Mouse (Mus musculus): ENCODE measurements around the gene Gm20388. TPM values are rescaled to one million over a fixed set of nuclear protein-coding genes. Genes with fewer than 3 reads are reported as not detected.

Gene Gm20388
- polyA plus RNA-seq, 2 experiments, result 8.5 TPM; not detected in 1

DNA sequence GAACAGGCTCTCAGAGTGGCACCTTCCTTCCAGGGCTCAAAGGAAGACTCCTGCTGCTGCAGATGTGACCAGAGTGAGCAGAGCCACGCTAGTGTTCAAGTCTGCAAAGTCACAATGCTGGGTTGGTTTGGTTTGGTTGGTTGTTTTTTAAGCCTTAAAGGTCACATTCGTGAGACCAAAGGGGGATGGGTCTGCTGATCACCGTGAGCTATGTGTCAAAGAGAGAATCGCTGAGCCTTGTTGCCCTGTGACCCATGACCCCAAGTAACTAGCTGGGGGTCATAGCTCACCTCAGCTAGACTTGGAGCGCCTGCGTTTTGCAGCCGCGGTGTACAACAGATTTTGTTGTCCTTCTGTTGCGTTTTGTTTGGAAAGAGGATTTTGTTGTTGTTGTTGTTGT is 1460.6 kb downstream of the Gm20388 start:
- Histone ChIP-seq H3K9ac (replicated peaks) (no peak overlapping the region), H3K27me3 (ENCODE audit: control insufficient read depth, insufficient read depth, low read length) (no peaks in the 10 kb centered on the region), H3K4me3 (ENCODE audit: insufficient read depth in 1 of 2, low read depth in 2 of 2, low read length in 2 of 2) (no peak overlapping the region), H3K4me2 (ENCODE audit: low read depth) (no peak overlapping the region), H3K36me3 (replicated peaks; ENCODE audit: control insufficient read depth, insufficient read depth, low read depth) (no peaks in the 10 kb centered on the region), H3K27ac (no peak overlapping the region), H3K4me1 (replicated peaks; ENCODE audit: control insufficient read depth in 2 of 2, insufficient read depth in 2 of 2, low read length in 1 of 2) (no peaks in the 10 kb centered on the region), H3K9me3 (ENCODE audit: control insufficient read depth, low read length) (no peaks in the 10 kb centered on the region)
- DNase-seq (ENCODE audit: low read depth in 3 of 3, low spot score in 3 of 3), result no peak
- 50% methylated on average over 9 of the region's 9 CpGs for WGBS (ENCODE audit: insufficient replicate concordance)
- TF ChIP-seq EP300 (IDR thresholded peaks at IDR 0.05; ENCODE audit: low read depth) (no peak), CTCF (IDR thresholded peaks at IDR 0.05; ENCODE audit: low read depth) (no peak)
- ATAC-seq (ENCODE audit: insufficient read depth), result no peak

DNA sequence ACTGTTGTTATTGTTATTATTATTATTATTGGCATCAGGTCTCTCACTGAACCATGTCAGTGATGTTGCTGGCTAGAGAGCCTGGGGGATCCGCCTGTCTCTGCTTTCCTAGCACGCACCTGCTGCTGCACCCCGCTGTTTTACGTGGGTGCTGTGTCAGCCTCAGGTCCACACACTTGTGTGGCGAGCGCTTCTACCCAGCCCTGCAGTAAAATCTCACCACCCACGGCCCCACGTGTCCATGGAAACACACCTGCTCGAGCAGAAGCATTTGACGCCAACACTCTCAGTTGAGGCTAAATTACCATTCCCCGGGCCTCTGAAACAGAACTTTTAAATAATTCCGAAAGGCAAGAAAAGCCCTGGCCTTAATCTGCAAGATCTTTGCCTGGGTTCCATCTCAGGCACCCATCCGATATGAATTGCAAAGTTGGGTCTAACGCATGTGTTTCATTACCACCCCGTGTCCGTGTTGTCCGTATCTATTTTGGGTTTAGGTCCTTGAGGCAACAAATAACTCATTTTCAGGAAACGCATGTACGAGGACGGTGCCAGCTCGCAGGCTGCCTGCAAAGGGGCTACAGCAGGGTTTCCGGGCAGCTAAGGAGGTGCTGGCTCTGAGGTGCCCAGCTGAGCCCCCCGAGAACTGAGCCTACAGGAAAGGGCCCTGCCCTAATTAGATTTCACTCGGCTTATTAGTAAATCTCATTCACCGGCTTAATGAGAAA is 1461.4 kb downstream of the Gm20388 start:
- Histone ChIP-seq H3K4me3 (ENCODE audit: insufficient read depth in 1 of 2, low read depth in 2 of 2, low read length in 2 of 2) (no peak overlapping the region), H3K9me3 (ENCODE audit: control insufficient read depth, low read length) (no peaks in the 10 kb centered on the region), H3K9ac (replicated peaks) (no peak overlapping the region), H3K4me1 (replicated peaks; ENCODE audit: control insufficient read depth in 2 of 2, insufficient read depth in 2 of 2, low read length in 1 of 2) (no peaks in the 10 kb centered on the region), H3K36me3 (replicated peaks; ENCODE audit: control insufficient read depth, insufficient read depth, low read depth) (no peaks in the 10 kb centered on the region), H3K4me2 (ENCODE audit: low read depth) (no peak overlapping the region), H3K27ac (no peak overlapping the region), H3K27me3 (ENCODE audit: control insufficient read depth, insufficient read depth, low read length) (no peaks in the 10 kb centered on the region)
- TF ChIP-seq EP300 (IDR thresholded peaks at IDR 0.05; ENCODE audit: low read depth) (no peak), CTCF (IDR thresholded peaks at IDR 0.05; ENCODE audit: low read depth) (no peak)
- no peak for ATAC-seq (ENCODE audit: insufficient read depth)
- 63% methylated on average over 25 of the region's 25 CpGs for WGBS (ENCODE audit: insufficient replicate concordance)
- no peak for DNase-seq (ENCODE audit: low read depth in 3 of 3, low spot score in 3 of 3)

DNA sequence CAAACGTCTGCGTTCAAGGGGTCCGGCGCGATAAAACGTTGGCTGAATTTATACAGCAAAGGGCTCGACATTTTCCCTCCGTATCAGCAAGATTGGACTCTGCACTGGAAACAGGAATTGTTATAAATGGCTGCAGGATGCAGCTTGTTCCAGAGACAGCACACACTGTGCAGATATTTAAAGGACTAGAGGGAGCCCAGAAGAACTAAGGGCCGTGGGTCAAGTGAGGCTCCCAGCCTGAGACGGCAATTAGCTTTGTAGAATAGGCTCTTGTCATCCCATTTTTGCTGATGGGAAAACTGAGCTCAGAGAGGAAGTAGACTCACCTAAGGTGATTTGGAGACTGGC is 1462.0 kb downstream of the Gm20388 start:
- Histone ChIP-seq H3K4me1 (replicated peaks; ENCODE audit: control insufficient read depth in 2 of 2, insufficient read depth in 2 of 2, low read length in 1 of 2) (0 out of 4 replicates have a peak, but pooled peaks cover 0 to 2% of the 10 kb centered on the region in 2 experiments), H3K36me3 (replicated peaks; ENCODE audit: control insufficient read depth, insufficient read depth, low read depth) (no peaks in the 10 kb centered on the region), H3K27me3 (ENCODE audit: control insufficient read depth, insufficient read depth, low read length) (no peaks in the 10 kb centered on the region), H3K9me3 (ENCODE audit: control insufficient read depth, low read length) (no peaks in the 10 kb centered on the region), H3K4me2 (ENCODE audit: low read depth) (no peak overlapping the region), H3K27ac (no peak overlapping the region), H3K4me3 (ENCODE audit: insufficient read depth in 1 of 2, low read depth in 2 of 2, low read length in 2 of 2) (no peak overlapping the region), H3K9ac (replicated peaks) (no peak overlapping the region)
- TF ChIP-seq CTCF (IDR thresholded peaks at IDR 0.05; ENCODE audit: low read depth) (no peak), EP300 (IDR thresholded peaks at IDR 0.05; ENCODE audit: low read depth) (no peak)
- DNase-seq (ENCODE audit: low read depth in 3 of 3, low spot score in 3 of 3) (no peak), ATAC-seq (ENCODE audit: insufficient read depth) (no peak)
- WGBS (ENCODE audit: insufficient replicate concordance), result 70% methylated on average over 10 of the region's 10 CpGs

DNA sequence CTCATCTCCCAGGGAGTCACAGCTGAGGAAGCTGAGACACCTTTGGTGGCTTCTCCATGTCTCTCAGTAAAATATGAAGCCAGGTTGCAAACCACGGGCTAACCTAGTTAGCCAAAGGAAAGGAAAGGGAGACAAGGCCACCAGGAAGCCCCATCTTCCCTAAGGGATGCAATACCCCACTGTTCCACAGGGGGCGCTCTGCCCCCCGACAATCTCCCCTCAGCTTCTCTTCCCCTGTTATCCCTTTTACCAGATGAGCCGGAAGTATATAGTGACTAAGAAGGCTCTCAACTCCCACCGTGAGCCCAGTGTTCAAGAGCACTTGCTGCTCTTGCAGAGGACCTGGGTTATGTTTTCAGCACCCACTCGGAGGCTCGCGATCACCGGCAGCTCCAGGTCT is 1463.6 kb downstream of the Gm20388 start:
- TF ChIP-seq EP300 (IDR thresholded peaks at IDR 0.05; ENCODE audit: low read depth) (no peak), CTCF (IDR thresholded peaks at IDR 0.05; ENCODE audit: low read depth) (peak; percentile 71)
- Histone ChIP-seq H3K4me2 (ENCODE audit: low read depth) (no peak overlapping the region), H3K27ac (no peak overlapping the region), H3K4me1 (replicated peaks; ENCODE audit: control insufficient read depth in 2 of 2, insufficient read depth in 2 of 2, low read length in 1 of 2) (0 out of 4 replicates have a peak, but pooled peaks cover 0 to 2% of the 10 kb centered on the region in 2 experiments), H3K36me3 (replicated peaks; ENCODE audit: control insufficient read depth, insufficient read depth, low read depth) (no peaks in the 10 kb centered on the region), H3K27me3 (ENCODE audit: control insufficient read depth, insufficient read depth, low read length) (no peaks in the 10 kb centered on the region), H3K4me3 (ENCODE audit: insufficient read depth in 1 of 2, low read depth in 2 of 2, low read length in 2 of 2) (no peak overlapping the region), H3K9ac (replicated peaks) (no peak overlapping the region), H3K9me3 (ENCODE audit: control insufficient read depth, low read length) (no peaks in the 10 kb centered on the region)
- WGBS (ENCODE audit: insufficient replicate concordance), result 22% methylated on average over 9 of the region's 9 CpGs
- no peak for ATAC-seq (ENCODE audit: insufficient read depth)
- no peak for DNase-seq (ENCODE audit: low read depth in 3 of 3, low spot score in 3 of 3)

DNA sequence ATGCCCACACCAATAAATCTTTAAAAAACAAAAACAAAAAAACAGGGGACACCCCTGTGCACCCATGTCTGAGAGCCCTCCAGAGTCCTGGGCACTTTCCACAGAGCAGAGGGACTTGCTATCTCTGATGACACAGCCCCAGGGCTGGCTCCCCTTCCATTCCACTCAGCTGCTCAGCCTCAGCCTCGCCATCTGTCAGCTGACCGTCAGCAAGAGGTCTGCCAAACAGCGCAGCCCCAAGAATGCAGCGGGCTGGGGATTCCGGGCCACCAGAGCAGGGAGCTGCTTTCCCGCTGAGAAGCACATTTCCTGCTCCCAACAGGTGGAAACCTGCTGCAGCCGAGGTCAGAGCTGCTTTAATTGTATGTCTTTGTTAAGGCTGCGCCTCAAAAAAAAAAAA is 1464.1 kb downstream of the Gm20388 start:
- Histone ChIP-seq H3K36me3 (replicated peaks; ENCODE audit: control insufficient read depth, insufficient read depth, low read depth) (no peaks in the 10 kb centered on the region), H3K4me3 (ENCODE audit: insufficient read depth in 1 of 2, low read depth in 2 of 2, low read length in 2 of 2) (no peak overlapping the region), H3K9ac (replicated peaks) (no peak overlapping the region), H3K27ac (no peak overlapping the region), H3K4me2 (ENCODE audit: low read depth) (no peak overlapping the region), H3K4me1 (replicated peaks; ENCODE audit: control insufficient read depth in 2 of 2, insufficient read depth in 2 of 2, low read length in 1 of 2) (0 out of 4 replicates have a peak, but pooled peaks cover 0 to 2% of the 10 kb centered on the region in 2 experiments), H3K9me3 (ENCODE audit: control insufficient read depth, low read length) (no peaks in the 10 kb centered on the region), H3K27me3 (ENCODE audit: control insufficient read depth, insufficient read depth, low read length) (no peaks in the 10 kb centered on the region)
- DNase-seq (ENCODE audit: low read depth in 3 of 3, low spot score in 3 of 3) (no peak), ATAC-seq (ENCODE audit: insufficient read depth) (no peak)
- TF ChIP-seq EP300 (IDR thresholded peaks at IDR 0.05; ENCODE audit: low read depth), result no peak
- no peak for TF ChIP-seq CTCF (IDR thresholded peaks at IDR 0.05; ENCODE audit: low read depth)
- 18% methylated on average over 8 of the region's 8 CpGs for WGBS (ENCODE audit: insufficient replicate concordance)

All from liver, embryonic 14.5 days (tissue).